Mouse (Mus musculus): ENCODE measurements at regions not wholly inside any gene's neighbourhood (a gene's known extent, or its start where the extent isn't known, plus 50 kb on each side); places are given as distances from the start of the nearest gene placed in this dataset.

DNA sequence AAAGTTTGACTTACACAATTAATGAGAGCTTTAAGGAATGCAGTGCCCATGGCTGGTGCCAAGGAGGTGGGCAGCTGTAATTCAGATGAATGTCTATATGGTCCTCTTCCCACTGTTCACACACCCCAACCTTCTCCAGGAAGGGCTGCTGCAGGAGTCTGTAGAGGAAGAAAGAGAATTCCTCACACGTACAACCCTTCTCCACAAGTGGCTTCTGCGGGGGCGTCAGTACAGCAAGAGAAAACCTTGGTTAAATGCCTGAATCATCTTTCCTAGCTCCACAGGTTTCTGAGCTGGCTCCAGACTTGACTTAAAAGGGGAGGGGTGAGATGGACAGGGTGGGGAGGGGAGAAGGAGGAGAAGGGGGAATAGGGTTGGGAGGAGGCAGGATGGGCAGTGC, 306.3 kb downstream of the Tbc1d1 start:
- no peak for DNase-seq (ENCODE audit: low spot score)

DNA sequence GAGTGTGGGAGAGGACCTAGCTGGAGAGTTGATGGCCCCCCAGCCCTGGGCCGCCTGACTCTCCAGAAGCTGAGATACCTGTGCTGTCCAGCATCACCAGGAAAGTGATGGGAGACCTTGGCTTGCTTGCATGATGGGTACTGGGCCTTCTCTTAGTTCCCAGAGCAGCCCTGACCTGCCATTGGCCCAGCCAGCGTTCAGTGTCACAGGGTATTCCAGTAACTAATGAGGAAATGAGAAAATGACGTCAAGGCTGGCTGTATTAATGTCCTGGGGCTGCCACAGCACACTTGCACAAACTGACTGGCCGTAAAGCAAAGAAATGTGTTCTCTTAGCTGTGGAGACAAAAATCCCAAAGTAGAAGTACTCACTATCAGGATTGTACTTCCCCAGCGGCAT, 307.5 kb downstream of the Tbc1d1 start:
- DNase-seq (ENCODE audit: low spot score) = no peak

DNA sequence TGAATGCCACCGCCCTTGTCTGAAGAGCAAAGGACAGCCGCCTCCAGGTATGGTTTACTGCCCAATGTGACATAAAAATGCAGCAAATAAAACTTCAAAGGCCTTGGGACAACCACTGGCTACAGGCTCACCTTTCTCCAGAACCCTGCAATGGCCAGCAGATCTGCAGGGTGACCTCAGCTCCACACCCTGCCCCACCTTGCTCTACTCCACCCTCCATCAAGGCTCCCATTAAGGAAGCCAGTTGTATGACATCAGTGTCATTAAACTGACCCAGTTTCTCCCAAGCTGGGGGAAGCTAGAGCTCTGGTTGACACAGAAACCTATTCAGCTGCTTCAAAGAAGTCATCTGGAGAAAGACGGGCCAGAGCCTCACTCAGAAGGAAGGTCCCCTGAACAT, 310.2 kb downstream of the Tbc1d1 start:
- no peak for DNase-seq (ENCODE audit: low spot score)

DNA sequence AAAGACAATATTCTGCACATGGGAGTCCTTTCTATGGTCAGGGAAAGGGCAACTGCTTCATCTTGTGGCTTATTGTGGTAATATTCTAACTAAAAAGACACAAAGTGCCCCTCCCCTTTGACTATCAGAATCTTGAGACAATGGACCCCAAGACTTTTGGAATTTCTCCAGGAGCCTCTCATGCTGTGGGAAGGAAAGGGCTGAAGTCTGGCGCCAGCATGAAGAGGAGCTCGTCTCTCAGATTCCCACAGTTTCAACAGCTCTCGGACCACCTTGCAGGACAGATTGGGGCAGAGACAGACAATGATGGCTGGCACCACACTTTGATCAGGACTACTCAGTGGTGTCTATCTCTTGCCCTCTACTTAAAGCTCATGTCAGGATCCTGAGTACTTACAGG, 311.8 kb downstream of the Tbc1d1 start:
- no peak for DNase-seq (ENCODE audit: low spot score)

DNA sequence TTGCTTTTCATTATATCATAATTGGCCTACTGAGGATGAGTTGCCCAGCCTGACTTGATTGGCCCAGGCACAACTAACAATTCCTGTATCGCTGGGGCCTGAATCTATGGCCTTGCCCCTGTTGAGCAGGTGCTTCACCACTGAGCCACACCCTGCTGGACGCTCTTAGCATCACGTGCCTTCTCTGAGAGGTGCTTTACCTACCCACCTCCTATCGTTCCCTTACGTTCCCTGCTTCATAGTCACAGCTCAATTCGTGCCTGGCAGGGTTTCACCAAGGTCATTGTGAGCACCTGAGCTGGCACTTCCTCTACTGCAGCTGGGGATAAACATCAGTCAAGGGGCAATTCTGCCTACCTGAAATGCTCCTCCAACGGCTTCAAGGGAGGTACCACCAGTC, 312.2 kb downstream of the Tbc1d1 start:
- no peak for DNase-seq (ENCODE audit: low spot score)

DNA sequence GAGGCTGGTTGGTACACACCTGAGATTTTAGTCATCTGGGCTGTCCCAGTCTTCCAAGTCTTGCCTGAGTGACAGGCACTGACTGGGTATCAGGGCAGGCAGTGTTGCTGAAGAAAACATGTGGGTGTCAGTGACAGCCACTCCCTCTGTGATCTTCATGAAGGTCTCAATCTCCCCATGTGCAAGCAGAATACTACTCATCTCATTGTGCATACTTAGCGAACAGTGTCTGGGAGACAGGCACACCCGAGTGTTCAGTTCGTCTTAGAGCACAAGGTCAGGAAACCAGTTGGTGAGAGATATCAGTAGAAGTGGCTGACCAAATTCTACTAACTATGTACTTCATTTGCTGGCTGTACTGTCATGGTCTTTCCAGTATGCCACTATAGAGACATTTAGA, 315.9 kb downstream of the Tbc1d1 start:
- DNase-seq (ENCODE audit: low spot score) = no peak

DNA sequence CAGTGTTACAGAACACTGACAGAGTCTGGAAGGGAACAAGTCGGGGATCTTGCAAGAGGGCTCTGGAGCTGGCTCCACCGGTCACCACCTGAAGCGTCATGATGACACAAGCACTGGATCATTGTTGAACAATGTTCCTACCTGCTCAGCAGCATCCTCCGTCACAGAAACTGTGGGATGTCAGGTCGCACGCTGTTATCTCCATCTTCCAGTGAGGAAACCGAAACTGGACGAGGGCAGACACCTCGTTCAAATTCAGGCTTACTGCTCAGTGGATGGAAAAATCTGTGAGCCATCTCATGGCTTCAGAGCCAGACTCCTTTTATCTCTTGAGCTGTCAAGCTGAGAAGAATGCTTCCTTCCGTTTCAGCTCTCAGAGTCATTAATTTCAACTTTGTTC, 316.3 kb downstream of the Tbc1d1 start:
- no peak for DNase-seq (ENCODE audit: low spot score)

DNA sequence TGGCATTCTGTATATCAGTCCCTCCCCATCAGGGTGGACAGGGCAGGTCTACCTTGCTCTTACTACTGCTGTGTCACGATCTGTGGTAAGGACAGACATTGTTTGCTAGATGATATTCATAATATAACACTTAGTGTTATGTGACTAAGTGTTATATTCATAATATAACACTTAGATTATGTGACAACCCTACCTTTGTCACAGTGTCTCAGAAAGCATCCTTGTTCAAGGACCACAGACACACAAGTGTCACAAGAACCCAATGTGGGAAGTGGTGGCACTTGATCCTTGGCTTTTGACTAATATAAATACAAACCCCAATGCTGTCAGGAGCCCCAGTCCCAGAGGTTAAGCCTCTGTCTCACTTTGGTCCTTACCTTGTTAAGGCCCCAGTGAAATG, 318.8 kb downstream of the Tbc1d1 start:
- no peak for DNase-seq (ENCODE audit: low spot score)

DNA sequence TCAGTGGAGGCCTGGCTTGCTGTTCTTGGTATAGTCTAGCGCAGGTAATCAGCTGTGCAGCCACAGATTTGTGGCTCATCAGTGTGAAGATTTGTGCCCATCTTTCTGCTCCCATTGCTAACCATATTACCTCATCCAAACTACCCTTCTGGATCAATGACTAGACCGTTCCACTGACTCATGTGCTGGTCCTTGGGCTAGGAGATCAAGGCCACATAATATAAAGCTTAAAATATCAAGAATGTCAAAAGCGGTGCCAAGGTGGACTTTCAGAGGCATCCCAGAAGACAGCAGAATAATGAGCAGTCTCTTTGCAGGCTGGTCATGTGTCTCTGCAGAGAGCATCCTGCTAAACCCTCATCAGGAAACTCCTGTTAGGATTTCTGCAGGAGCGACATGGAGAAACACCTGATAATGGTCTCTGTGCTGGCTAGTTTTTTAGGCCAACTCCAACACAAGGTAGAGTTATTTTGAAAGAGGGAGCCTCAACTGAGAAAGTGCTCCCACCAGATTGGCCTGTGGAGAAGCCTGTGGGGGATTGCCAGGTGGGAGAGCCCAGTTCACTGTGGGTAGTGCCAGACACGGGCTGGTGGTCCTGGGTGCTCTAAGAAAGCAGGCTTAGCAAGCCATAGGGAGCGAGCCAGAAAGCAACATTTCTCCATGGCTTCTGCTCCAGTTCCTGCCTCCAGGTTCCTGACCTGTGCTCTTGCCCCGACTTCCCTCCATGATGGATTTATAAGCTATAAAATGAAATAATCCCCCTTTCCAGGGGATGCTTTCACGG, 319.8 kb downstream of the Tbc1d1 start:
- no peak for DNase-seq (ENCODE audit: low spot score)

DNA sequence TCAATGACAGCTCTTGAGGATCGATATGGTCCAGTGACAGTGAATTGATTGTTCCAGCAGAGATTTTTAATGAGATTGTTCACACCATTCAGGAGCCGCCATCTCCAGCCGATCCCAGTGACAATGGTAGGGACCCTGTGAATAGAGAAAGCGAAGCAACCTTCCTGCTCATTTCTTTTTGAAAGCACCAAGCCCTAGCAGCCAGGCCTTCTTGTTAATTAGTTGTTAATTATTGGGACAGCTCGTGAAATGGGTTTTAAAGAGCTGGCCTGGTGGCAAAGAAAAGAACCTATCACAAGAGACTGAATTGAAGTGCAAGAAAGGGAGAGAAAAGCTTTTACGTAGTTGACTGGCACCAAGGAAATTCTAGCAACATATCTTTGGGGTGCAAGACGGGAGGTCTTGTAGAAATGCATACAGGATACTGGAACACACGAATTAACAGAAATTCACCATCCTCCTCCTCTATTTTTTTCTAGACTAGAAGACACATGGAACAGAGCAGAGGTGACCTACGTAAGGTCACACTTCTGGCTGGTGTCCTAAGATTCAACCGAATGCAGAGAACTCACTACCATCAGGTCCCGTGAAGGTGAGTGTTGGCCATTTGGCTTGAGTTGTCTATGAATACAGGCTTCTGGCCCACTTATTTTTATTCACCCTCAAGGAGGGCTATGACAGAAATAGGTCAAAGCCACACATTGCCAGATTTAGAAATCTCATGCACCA, 320.7 kb downstream of the Tbc1d1 start:
- no peak for DNase-seq (ENCODE audit: low spot score)

DNA sequence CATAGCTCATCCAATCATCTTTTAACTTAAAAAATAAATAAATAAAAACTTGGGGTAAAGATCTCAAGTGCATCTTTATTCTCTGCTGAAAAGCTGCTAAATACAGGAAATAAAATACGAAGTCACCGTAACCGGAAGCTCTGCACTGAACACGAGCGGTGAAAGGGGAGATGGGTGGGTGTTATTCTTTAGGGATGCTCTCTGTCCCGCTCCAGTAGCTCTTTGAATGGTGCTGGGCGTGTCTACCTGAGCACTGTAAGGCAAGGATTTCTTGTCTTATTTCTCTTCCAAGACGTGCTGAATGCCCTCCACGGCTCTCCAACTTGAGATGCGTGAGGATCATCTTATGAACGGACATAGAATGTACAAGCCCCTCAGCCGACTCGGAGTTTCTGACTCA, 322.0 kb downstream of the Tbc1d1 start:
- no peak for DNase-seq (ENCODE audit: low spot score)

DNA sequence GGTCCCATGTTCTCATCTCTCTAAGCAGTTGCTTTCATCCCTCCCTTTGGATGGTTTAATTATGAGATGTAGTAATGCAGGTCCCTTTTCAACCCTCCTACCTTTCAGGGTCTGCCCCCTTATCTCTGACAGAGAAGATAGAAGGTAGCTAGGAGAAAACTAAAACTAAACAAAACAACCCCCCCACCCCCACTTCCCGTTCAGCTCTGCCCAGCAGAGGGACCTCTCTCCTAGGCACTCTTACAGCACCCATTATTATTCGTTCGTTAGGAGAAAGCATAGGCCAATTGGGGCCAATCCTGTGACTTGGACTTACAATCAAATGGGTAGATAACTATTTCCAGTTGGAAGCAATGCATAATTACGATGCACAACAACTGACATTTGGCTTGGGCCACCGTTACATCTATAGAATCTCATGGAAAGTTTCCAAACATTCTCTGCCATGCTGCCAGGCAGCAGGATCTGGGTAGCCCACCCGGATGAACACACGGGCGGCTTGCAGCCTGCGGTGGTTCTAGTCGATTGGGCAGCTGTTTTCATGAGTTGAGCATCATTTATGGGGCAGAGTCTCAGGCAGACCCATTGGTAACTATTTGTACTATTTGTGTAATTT, 322.6 kb downstream of the Tbc1d1 start:
- peak; percentile 38 for DNase-seq (ENCODE audit: low spot score)

DNA sequence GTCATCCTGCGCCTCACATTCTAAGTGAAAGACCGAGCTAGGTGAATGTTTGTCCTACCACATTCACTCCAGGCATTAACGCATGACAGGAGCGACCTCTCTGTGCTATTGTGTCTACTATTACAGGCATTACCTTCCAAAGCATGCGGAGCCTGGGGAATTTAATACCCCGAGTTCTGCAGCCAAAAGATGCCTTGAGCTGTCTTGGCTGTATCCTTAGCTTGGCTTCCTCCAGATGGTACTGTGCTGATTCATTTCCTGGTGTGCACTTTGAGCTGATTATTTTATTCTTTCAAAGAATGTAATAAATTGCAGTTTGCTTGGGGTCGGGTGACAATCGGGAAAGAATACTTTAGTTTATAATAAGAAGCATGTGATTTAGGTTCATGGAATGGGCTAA, 323.2 kb downstream of the Tbc1d1 start:
- DNase-seq (ENCODE audit: low spot score) = no peak

DNA sequence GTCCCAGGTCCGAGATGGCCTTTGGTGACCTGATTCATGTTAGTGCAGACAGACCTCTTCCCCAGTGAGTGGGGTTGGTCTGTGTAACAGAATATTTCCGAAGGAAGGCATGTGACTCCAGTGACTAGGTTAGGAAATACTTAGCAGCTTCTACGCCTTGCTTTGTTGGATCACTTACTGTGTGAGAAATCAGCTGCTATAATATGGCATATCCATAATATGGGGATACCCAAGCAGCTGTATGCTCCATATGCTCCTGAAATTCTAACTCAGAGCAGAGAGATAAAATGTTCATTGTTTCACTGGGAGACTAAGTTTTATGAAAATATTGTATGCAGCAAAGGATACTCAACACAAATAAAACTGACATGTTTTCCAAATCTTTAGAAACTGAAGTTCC, 318.1 kb upstream of the Klf3 start:
- DNase-seq (ENCODE audit: low spot score) = no peak

DNA sequence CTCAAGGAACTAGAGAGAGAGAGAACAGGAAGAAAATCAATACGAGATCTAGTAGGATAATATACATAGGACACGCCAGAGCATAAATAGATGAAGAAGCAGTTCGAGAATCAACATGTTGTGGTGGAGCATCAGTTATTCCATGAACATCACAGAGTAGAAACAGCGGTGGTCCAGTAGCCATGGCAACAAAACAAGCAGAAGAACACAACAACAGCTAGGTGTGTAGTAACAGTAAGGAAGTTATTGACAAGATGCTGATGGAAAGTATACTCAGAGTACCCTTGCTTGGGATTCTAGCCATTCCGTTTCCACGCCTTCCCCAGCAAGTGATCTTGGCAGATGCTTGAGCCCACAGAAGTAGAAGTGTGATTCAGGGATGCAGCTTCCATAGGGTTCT, 317.3 kb upstream of the Klf3 start:
- no peak for DNase-seq (ENCODE audit: low spot score)

DNA sequence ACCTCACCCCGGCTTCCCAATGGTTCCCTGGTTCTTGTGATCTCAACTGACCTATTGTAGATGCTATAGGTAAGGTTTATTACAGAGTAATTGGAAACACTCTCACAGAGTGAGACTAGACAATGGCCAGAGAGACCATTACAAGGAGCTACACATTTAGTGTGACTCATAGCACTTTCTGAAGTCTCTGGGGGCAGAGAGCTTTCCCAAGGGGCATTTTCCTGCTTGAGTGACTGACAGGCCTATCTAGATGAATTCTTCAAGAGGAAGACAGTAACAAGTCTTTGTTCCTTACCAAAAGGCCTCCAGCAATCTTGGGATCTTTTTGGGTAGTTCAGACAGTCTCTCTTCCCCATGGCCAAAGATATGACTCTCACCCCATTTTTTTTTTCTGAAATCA, 316.4 kb upstream of the Klf3 start:
- no peak for DNase-seq (ENCODE audit: low spot score)

DNA sequence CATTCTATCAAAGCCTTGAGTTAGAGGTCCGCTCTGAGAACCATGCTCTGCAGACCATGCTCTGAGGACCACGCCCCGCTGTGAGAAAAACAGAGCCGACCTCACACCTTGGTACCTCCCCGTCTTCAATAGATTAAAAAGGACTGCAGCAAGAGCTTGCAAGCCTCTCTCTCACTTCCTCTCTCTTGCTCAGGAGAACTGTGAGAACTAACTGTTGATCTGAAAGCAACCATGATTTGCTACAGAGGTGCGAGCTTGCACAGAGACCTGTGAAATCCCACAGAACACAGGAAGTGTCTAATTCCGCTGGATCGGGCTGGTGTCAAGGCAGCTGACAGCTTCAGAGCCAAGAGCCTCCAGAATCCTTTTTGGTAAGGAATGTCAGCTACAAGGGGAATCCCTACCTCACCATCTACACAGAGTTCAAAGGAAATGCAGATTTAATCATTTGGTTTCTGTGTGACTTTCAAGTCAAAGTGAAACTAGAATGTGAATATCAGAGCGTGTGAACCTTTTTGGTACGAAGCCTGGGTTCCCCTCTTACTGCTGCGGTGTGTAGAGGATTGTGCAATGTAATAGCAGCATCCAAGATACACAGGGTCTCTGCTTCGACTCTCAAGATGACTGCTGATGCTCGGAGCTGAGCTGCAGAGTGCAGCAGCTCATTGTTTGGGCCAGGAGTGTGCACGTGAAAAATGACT, 315.3 kb upstream of the Klf3 start:
- peak; percentile 77 for DNase-seq (ENCODE audit: low spot score)

DNA sequence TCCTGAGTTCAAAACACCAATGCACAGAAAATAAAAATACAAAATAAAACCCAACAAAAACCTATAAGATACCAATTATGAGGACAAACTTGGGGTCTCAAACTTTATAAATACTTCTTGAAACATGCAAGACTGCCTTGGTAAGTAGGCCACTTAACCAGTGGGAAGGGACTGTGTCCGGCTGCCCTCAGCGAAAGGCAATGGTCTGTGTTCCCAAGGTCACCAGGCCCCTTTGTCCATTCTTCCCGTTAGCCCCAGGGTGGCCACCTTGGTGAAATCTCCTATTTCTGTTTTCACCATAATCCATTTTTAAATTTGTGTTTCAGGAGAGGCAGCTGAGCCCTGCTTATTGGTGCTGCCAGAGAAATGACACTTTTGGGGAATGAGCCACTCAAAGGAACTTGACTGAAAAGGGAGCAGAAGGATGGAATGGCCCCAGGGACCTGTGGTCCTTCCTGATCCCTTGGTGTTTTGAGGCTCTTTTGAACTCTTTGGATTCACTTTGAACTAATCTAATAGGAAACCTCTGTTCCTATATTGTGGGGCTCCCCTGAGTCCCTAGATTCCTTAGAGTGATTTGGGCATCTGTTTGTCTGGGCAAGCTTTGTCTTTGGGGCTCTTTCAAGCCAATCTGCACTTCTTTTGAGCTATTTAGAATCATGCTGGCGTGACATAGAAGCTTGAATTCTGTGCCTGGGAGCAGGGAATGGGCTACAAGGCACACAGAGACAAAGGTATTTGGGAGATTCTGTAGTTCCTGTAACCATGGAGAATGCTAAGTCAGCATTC, 313.3 kb upstream of the Klf3 start:
- no peak for DNase-seq (ENCODE audit: low spot score)

DNA sequence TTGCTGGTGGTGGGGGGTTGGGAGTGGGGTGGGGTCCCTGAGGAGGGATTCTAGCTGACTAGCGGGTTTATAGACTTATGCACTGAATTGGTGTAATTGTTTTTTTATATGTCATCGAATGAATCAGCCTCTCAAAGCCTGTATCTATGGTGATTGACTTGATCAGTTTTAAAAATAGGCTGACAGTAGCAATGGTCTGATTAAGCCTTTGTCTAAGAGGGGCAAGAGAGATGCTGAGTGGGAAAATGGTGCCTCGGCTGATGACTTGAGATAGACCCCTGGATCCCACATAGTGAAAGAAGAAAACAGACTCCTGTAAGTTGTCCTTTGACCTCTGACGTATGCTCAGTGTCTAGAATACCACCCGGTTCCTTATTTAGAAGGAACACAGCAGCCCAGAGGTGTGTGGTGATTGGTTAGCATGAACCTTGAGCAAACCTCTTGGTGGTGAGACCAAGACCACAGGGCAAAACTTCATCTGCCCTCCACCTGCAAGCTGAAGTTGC, 312.7 kb upstream of the Klf3 start:
- DNase-seq (ENCODE audit: low spot score) = peak; percentile 37

DNA sequence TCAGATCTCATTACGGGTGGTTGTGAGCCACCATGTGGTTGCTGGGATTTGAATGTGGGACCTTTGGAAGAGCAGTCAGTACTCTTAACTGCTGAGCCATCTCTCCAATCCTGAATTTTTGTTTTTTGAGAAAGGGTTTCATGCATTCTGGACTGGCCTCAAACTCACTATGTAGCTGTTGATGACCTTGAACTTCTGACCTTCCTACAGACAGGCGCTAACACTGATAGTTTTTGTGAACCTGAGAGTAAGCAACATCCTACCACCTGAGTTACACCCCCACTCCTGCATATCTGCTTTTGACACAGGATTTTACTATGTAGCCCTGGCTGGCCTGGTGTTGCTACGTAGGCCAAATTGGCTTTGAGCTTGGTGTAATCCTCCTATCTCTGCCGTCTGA, 308.8 kb upstream of the Klf3 start:
- DNase-seq (ENCODE audit: low spot score) = no peak

DNA sequence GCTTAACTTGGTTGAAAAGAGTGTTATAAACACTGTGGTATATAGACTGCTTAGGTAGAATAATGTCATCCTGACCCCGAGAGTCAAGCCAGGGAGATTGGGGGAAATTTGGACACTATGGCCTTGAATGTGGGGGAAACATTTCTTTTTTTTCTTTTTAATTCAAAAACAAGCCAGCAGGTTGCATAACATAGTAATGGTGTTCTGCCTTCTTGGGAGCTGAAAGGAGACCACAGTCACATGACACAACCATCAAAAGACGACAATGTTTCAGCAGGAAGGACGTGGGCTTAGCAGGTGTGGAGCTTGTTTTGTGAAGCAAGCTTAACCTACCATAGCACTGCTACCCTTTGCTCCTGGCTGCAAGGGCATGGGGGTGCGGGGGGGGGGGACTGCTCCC, 306.3 kb upstream of the Klf3 start:
- DNase-seq (ENCODE audit: low spot score) = peak; percentile 91

Measured in thymus, postnatal 0 days (tissue).